Mouse (Mus musculus): Measurements from ENCODE around the gene Gm49450.

- no peak for TF ChIP-seq CTCF (IDR thresholded peaks at IDR 0.05; ENCODE audit: low read depth)
- no peak for TF ChIP-seq EP300 (IDR thresholded peaks at IDR 0.05; ENCODE audit: low read depth)
Observed at GRCm38 (mm10) chr15:98891198-98891742, 62.1 kb downstream of the Gm49450 start.

Data from heart, postnatal 0 days (tissue).